Mouse (Mus musculus): ENCODE measurements around the gene Pigv. TPM values are rescaled to one million over a fixed set of nuclear protein-coding genes. Genes with fewer than 3 reads are reported as not detected.

Gene Pigv
- polyA plus RNA-seq, 1 experiment, result 9.8 TPM

GRCm38 (mm10) chr4:133611815-133612214 is 60.6 kb downstream of the Pigv start:
- TF ChIP-seq E2F4 (IDR thresholded peaks at IDR 0.05; ENCODE audit: insufficient read depth), result no peak
- TF ChIP-seq REST (IDR thresholded peaks at IDR 0.05; ENCODE audit: insufficient read depth, insufficient read length), result no peak
- no peak for TF ChIP-seq POLR2A (IDR thresholded peaks at IDR 0.05; ENCODE audit: insufficient read length, low read depth)
- no peak for TF ChIP-seq POLR2AphosphoS2 (IDR thresholded peaks at IDR 0.05; ENCODE audit: insufficient read length, low read depth)
- TF ChIP-seq MYOG (IDR thresholded peaks at IDR 0.05; ENCODE audit: control insufficient read depth in 1 of 3, insufficient read depth in 1 of 3, insufficient read length in 2 of 3, low read depth in 2 of 3), result no peak
- no peak for TF ChIP-seq MAX (IDR thresholded peaks at IDR 0.05; ENCODE audit: low read depth)
- TF ChIP-seq TCF12 (IDR thresholded peaks at IDR 0.05; ENCODE audit: insufficient read depth, poor library complexity, severe bottlenecking), result no peak
- TF ChIP-seq SRF (IDR thresholded peaks at IDR 0.05; ENCODE audit: control insufficient read depth, insufficient read length, low read depth), result no peak
- no peak for TF ChIP-seq USF1 (IDR thresholded peaks at IDR 0.05; ENCODE audit: low read depth)
- no peak for TF ChIP-seq TCF3 (IDR thresholded peaks at IDR 0.05; ENCODE audit: insufficient read length, low read depth)
- TF ChIP-seq MYOD1 (IDR thresholded peaks at IDR 0.05; ENCODE audit: control insufficient read depth in 1 of 3, insufficient read length in 2 of 3, low read depth in 2 of 3), result no peak
- no peak for TF ChIP-seq CEBPB (IDR thresholded peaks at IDR 0.05; ENCODE audit: insufficient read depth, poor library complexity, severe bottlenecking)
- Histone ChIP-seq H3K36me3 (ENCODE audit: control insufficient read depth, insufficient read depth) (no peaks in the 10 kb centered on the region), H3K4me2 (ENCODE audit: low read depth) (no peak overlapping the region), H3K27me3 (ENCODE audit: control insufficient read depth, insufficient read depth, insufficient read length) (no peaks in the 10 kb centered on the region), H3K79me2 (ENCODE audit: control insufficient read depth, insufficient read depth) (no peaks in the 10 kb centered on the region), H3K4me3 (no peak overlapping the region), H3ac (ENCODE audit: control insufficient read depth, insufficient read length) (no peak overlapping the region)

Other genes with a start within 250 kb of the Pigv start
- gene Tent5b, start 192.5 kb downstream of the Pigv start, polyA plus RNA-seq (2012; fragmentation: generic; extraction: Trizol), result 3.3 TPM
- 0.37 TPM for gene Trnp1, start 174.1 kb downstream of the Pigv start, polyA plus RNA-seq (2012; fragmentation: generic; extraction: Trizol)
- 0.01 TPM for gene Kdf1, start 153.7 kb downstream of the Pigv start, polyA plus RNA-seq (2012; fragmentation: generic; extraction: Trizol)
- 130 TPM for gene Nudc, start 126.7 kb downstream of the Pigv start, polyA plus RNA-seq (2012; fragmentation: generic; extraction: Trizol)
- not detected for gene Nr0b2, start 119.3 kb downstream of the Pigv start, polyA plus RNA-seq (2012; fragmentation: generic; extraction: Trizol)
- gene Gpatch3, start 97.9 kb downstream of the Pigv start, polyA plus RNA-seq (2012; fragmentation: generic; extraction: Trizol), result 4.1 TPM
- 32.2 TPM for gene Gpn2, start 88.3 kb downstream of the Pigv start, polyA plus RNA-seq (2012; fragmentation: generic; extraction: Trizol)
- 0.56 TPM for gene Sfn, start 70.5 kb downstream of the Pigv start, polyA plus RNA-seq (2012; fragmentation: generic; extraction: Trizol)
- 14.3 TPM for gene Zdhhc18, start 22.5 kb downstream of the Pigv start, polyA plus RNA-seq (2012; fragmentation: generic; extraction: Trizol)
- gene Arid1a, start 84.1 kb upstream of the Pigv start, polyA plus RNA-seq (2012; fragmentation: generic; extraction: Trizol), result 23.2 TPM
- 1.7 TPM for gene Rps6ka1, start 215.2 kb upstream of the Pigv start, polyA plus RNA-seq (2012; fragmentation: generic; extraction: Trizol)